Mouse (Mus musculus) G1E (cell line): ENCODE data around the gene Trim65.

Experiments
- CTCF ChIP-seq: IDR thresholded peaks from 2 replicates; pipeline ENCODE4 v1.5.1; 2012; ENCODE audit warnings: low read depth, low read length, inconsistent platforms, mixed read lengths
- GATA1 ChIP-seq: IDR thresholded peaks from 2 replicates; pipeline ENCODE4 v1.6.1; 2012; ENCODE audit warnings: borderline replicate concordance, low read length, inconsistent platforms, mixed read lengths
- POLR2AphosphoS5 ChIP-seq: IDR thresholded peaks from 2 replicates; pipeline ENCODE4 v1.6.1; 2012; ENCODE audit warnings: low read depth, low read length, inconsistent platforms; ENCODE audit not compliant: insufficient replicate concordance
- TAL1 ChIP-seq: conservative IDR thresholded peaks from 2 replicates; pipeline ENCODE4 v1.6.1; 2012; ENCODE audit warnings: low read depth, low read length, inconsistent platforms, mixed read lengths

- TF ChIP-seq CTCF (no peak), TAL1 (no peak), POLR2AphosphoS5 (no peak), GATA1 (no peak)
Observed at GRCm38 (mm10) chr11:116145481-116146293, 14.8 kb upstream of the Trim65 start.
